Mouse (Mus musculus) left cerebral cortex, postnatal 36 days (tissue): Measurements from ENCODE around the gene Tm9sf2. TPM values are rescaled to one million over a fixed set of nuclear protein-coding genes. Genes with fewer than 3 reads are reported as not detected.

Experiments
- DNase-seq, 2 experiments: peaks; one replicate each; pipeline ENCODE4 v3.0.0; 2021 to 2022; ENCODE audit warnings: low spot score in 2 of 2, mixed read lengths in 1 of 2
- intact Hi-C: fragments of 180-260 bp; cut with DNase I; formaldehyde crosslinking; loops from one replicate; pipeline ENCODE4 v1.15.1; 2025
- total RNA-seq, 2 experiments: library from RNA; stranded (reverse); gene quantifications; 2 replicates each; pipeline ENCODE4 v1.2.3; 2021

Gene Tm9sf2
- total RNA-seq, 2 experiments from 2014 or later, result 101 to 117 TPM

GRCm38 (mm10) chr14:122160916-122161315 lies 54.1 kb downstream of the Tm9sf2 start:
- intact Hi-C loops, result no loop called here
- DNase-seq, result no peak

- intact Hi-C loops, result no loop called here
- DNase-seq, result no peak
These were observed 62.1 kb downstream of the Tm9sf2 start for GRCm38 (mm10) chr14:122168912-122169311.

- intact Hi-C loops, result no loop called here
- no peak for DNase-seq
These were observed 63.5 kb downstream of the Tm9sf2 start for GRCm38 (mm10) chr14:122170202-122170781.

GRCm38 (mm10) chr14:122171031-122171430 lies 64.2 kb downstream of the Tm9sf2 start:
- no peak for DNase-seq
- intact Hi-C loops, result no loop called here

- no peak for DNase-seq
- intact Hi-C loops, result no loop called here
These were observed 69.5 kb downstream of the Tm9sf2 start for GRCm38 (mm10) chr14:122176263-122176798.

- DNase-seq, result no peak
- intact Hi-C loops, result no loop called here
These were observed 72.4 kb downstream of the Tm9sf2 start for GRCm38 (mm10) chr14:122179262-122179661.

GRCm38 (mm10) chr14:122181078-122181814 lies 74.4 kb downstream of the Tm9sf2 start, which contains the start of gene Clybl:
Gene Clybl, plus strand, starts transcription at chr14:122181704.
- peak; percentile 90 to 91 for DNase-seq
- intact Hi-C loops, result no loop called here

- intact Hi-C loops, result no loop called here
- DNase-seq, result no peak
These were observed 74.9 kb downstream of the Tm9sf2 start for GRCm38 (mm10) chr14:122181815-122182157.

- intact Hi-C loops, result no loop called here
- DNase-seq, result no peak
These were observed 75.4 kb downstream of the Tm9sf2 start for GRCm38 (mm10) chr14:122182220-122182619.

- intact Hi-C loops, result no loop called here
- DNase-seq, result no peak
These were observed 77.1 kb downstream of the Tm9sf2 start for GRCm38 (mm10) chr14:122183974-122184373.

GRCm38 (mm10) chr14:122188250-122188649 lies 81.4 kb downstream of the Tm9sf2 start:
- intact Hi-C loops, result no loop called here
- no peak for DNase-seq

- DNase-seq, result no peak
- intact Hi-C loops, result no loop called here
These were observed 83.1 kb downstream of the Tm9sf2 start for GRCm38 (mm10) chr14:122189901-122190300.

- no peak for DNase-seq
- intact Hi-C loops, result no loop called here
These were observed 83.7 kb downstream of the Tm9sf2 start for GRCm38 (mm10) chr14:122190527-122190926.

- DNase-seq, result peak; percentile 18 to 31
- intact Hi-C loops, result no loop called here
These were observed 84.2 kb downstream of the Tm9sf2 start for GRCm38 (mm10) chr14:122190941-122191510.

- no peak for DNase-seq
- intact Hi-C loops, result no loop called here
These were observed 87.8 kb downstream of the Tm9sf2 start for GRCm38 (mm10) chr14:122194630-122195029.

GRCm38 (mm10) chr14:122196851-122197250 lies 90.0 kb downstream of the Tm9sf2 start:
- no peak for DNase-seq
- intact Hi-C loops, result no loop called here

GRCm38 (mm10) chr14:122200247-122200885 lies 93.5 kb downstream of the Tm9sf2 start:
- DNase-seq, result no peak
- intact Hi-C loops, result no loop called here

GRCm38 (mm10) chr14:122209177-122209576 lies 102.3 kb downstream of the Tm9sf2 start:
- intact Hi-C loops, result no loop called here
- no peak for DNase-seq
